Mouse (Mus musculus): Measurements from ENCODE around the gene Ube2q2. TPM values are rescaled to one million over a fixed set of nuclear protein-coding genes. Genes with fewer than 3 reads are reported as not detected.

The Ube2q2 gene
- total and polyA plus RNA-seq, 3 experiments: 13.1 to 24.4 (median 24.1) TPM

DNA sequence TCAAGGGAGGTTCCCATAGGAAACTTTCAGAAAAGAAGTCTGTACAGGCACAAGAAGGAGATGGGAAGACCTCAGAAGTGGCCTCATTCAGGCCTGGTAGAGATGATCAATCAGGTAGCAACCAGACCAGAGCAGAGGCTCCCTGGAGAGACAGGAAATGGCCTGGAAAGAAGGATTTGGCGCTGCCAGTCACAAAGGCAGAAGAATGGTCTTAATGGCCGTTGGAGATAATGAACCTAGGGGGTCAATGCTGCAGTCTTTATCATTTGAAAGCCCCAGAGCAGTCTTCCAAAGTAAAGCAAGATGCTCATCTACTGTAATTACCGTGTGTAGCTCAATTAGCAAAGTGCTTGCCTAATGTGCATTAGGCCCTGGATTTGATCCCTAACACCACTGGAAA is 47.5 kb upstream of the Ube2q2 start:
- Histone ChIP-seq H3K4me1 (ENCODE audit: control insufficient read depth in 1 of 2, insufficient read depth in 2 of 2) (peaks cover 8 to 26% of the 10 kb centered on the region in 2 experiments), H3K27me3 (replicated peaks) (no peaks in the 10 kb centered on the region), H3K9ac (ENCODE audit: insufficient read depth, low read depth) (no peak overlapping the region), H3K79me2 (replicated peaks; ENCODE audit: control insufficient read depth, extremely low read depth, insufficient read depth, poor library complexity, severe bottlenecking) (no peaks in the 10 kb centered on the region), H3K27ac (ENCODE audit: insufficient read depth, low read depth) (no peak overlapping the region), H3K9me3 (replicated peaks; ENCODE audit: low read length) (no peaks in the 10 kb centered on the region), H3K4me3 (replicated peaks in 1 of 3; ENCODE audit: low read depth in 2 of 3, low read length in 2 of 3, poor library complexity in 1 of 3) (no peak overlapping the region), H3K36me3 (replicated peaks in 1 of 2; ENCODE audit: control insufficient read depth in 1 of 2, insufficient read depth in 1 of 2, low read length in 1 of 2) (no peaks in the 10 kb centered on the region), H3K4me2 (ENCODE audit: insufficient read depth, low read depth, poor library complexity, severe bottlenecking) (no peak overlapping the region)
- dilution Hi-C loops (cut with MboI; ENCODE audit: extremely low pct_ligation_motif_present, extremely low pct_unique_long_range_greater_than_20kb, low sequenced_read_pairs): no loop called here
- in situ Hi-C loops (cut with MboI; ENCODE audit: low pct_ligation_motif_present, low pct_unique_long_range_greater_than_20kb, low sequenced_read_pairs): loop anchor here (10.0 to 25.0 kb wide), 2 partner anchors 266 to 364 kb away; partner anchors contain the start of gene Wdr61
- no peak for DNase-seq (ENCODE audit: extremely low read depth)
- TF ChIP-seq GABPA (IDR thresholded peaks at IDR 0.05; ENCODE audit: insufficient replicate concordance, low read depth, low read length): no peak
- TF ChIP-seq PAX5 (IDR thresholded peaks at IDR 0.05; ENCODE audit: low read length): no peak
- no peak for TF ChIP-seq CHD1 (IDR thresholded peaks at IDR 0.05; ENCODE audit: low read depth, low read length)
- no peak for TF ChIP-seq JUN (IDR thresholded peaks at IDR 0.05; ENCODE audit: insufficient read depth, low read depth, low read length)
- TF ChIP-seq CHD2 (IDR thresholded peaks at IDR 0.05; ENCODE audit: low read length): no peak
- no peak for TF ChIP-seq USF1 (IDR thresholded peaks at IDR 0.05; ENCODE audit: low read depth, low read length)
- no peak for TF ChIP-seq ZNF384 (IDR thresholded peaks at IDR 0.05; ENCODE audit: low read depth, low read length)
- TF ChIP-seq USF2 (conservative IDR thresholded peaks at IDR 0.05; ENCODE audit: low read depth, low read length): no peak
- TF ChIP-seq MYC (IDR thresholded peaks at IDR 0.05; ENCODE audit: low read depth, low read length): no peak
- TF ChIP-seq MAFK (IDR thresholded peaks at IDR 0.05; ENCODE audit: insufficient replicate concordance, low read length): no peak
- TF ChIP-seq ZC3H11A (IDR thresholded peaks at IDR 0.05; ENCODE audit: low read depth, low read length): no peak

- H3K27me3 ChIP-seq (replicated peaks): no peaks in the 10 kb centered on the region
- no peaks in the 10 kb centered on the region for H3K9me3 ChIP-seq (replicated peaks; ENCODE audit: low read length)
- H3K27ac ChIP-seq (ENCODE audit: insufficient read depth, low read depth): no peak overlapping the region
- peaks cover 2 to 14% of the 10 kb centered on the region in 2 experiments; a peak in 3 of 4 replicates for H3K4me1 ChIP-seq (ENCODE audit: control insufficient read depth in 1 of 2, insufficient read depth in 2 of 2)
- TF ChIP-seq UBTF (IDR thresholded peaks at IDR 0.05; ENCODE audit: low read depth, low read length): no peak
- TF ChIP-seq RCOR1 (conservative IDR thresholded peaks at IDR 0.05; ENCODE audit: low read depth, low read length): no peak
- no peak for TF ChIP-seq CHD2 (IDR thresholded peaks at IDR 0.05; ENCODE audit: low read length)
- no peak for TF ChIP-seq MXI1 (IDR thresholded peaks at IDR 0.05; ENCODE audit: low read depth, low read length)
- no peak for TF ChIP-seq JUN (IDR thresholded peaks at IDR 0.05; ENCODE audit: insufficient read depth, low read depth, low read length)
- TF ChIP-seq ELF1 (IDR thresholded peaks at IDR 0.05; ENCODE audit: low read depth, low read length): no peak
- no peak for TF ChIP-seq SMC3 (IDR thresholded peaks at IDR 0.05; ENCODE audit: low read depth, low read length)
- no peak for TF ChIP-seq MAZ (IDR thresholded peaks at IDR 0.05; ENCODE audit: low read depth, low read length)
- no peak for TF ChIP-seq ETS1 (conservative IDR thresholded peaks at IDR 0.05; ENCODE audit: low read depth, low read length)
- no peak for TF ChIP-seq POLR2A (IDR thresholded peaks at IDR 0.05; ENCODE audit: low read depth, low read length)
- no peak for TF ChIP-seq NELFE (IDR thresholded peaks at IDR 0.05; ENCODE audit: low read depth, low read length)
- TF ChIP-seq JUND (conservative IDR thresholded peaks at IDR 0.05; ENCODE audit: low read depth, low read length): no peak
- no peak for TF ChIP-seq SIN3A (IDR thresholded peaks at IDR 0.05; ENCODE audit: low read length)
- no peak for TF ChIP-seq E2F4 (IDR thresholded peaks at IDR 0.05; ENCODE audit: insufficient replicate concordance, low read depth, low read length)
- no peak for TF ChIP-seq ZC3H11A (IDR thresholded peaks at IDR 0.05; ENCODE audit: low read depth, low read length)
- TF ChIP-seq ZKSCAN1 (IDR thresholded peaks at IDR 0.05; ENCODE audit: borderline replicate concordance, low read depth, low read length): no peak
- peak; percentile 4 for DNase-seq (ENCODE audit: extremely low read depth)
- no peak overlapping the region for H3K9ac ChIP-seq (ENCODE audit: insufficient read depth, low read depth)
- H3K79me2 ChIP-seq (replicated peaks; ENCODE audit: control insufficient read depth, extremely low read depth, insufficient read depth, poor library complexity, severe bottlenecking): no peaks in the 10 kb centered on the region
- no peak overlapping the region for H3K4me2 ChIP-seq (ENCODE audit: insufficient read depth, low read depth, poor library complexity, severe bottlenecking)
- H3K36me3 ChIP-seq (replicated peaks in 1 of 2; ENCODE audit: control insufficient read depth in 1 of 2, insufficient read depth in 1 of 2, low read length in 1 of 2): no peaks in the 10 kb centered on the region
- in situ Hi-C loops (cut with MboI; ENCODE audit: low pct_ligation_motif_present, low pct_unique_long_range_greater_than_20kb, low sequenced_read_pairs): loop anchor here (10.0 to 25.0 kb wide), 2 partner anchors 268 to 365 kb away; partner anchors contain the start of gene Wdr61
- H3K4me3 ChIP-seq (replicated peaks in 1 of 3; ENCODE audit: low read depth in 2 of 3, low read length in 2 of 3, poor library complexity in 1 of 3): no peak overlapping the region
- dilution Hi-C loops (cut with MboI; ENCODE audit: extremely low pct_ligation_motif_present, extremely low pct_unique_long_range_greater_than_20kb, low sequenced_read_pairs): no loop called here
These were observed 46.3 kb upstream of the Ube2q2 start for GRCm38 (mm10) chr9:55102186-55102835.
